Mouse (Mus musculus): Measurements from ENCODE around the gene Pou2f3. TPM values are rescaled to one million over a fixed set of nuclear protein-coding genes. Genes with fewer than 3 reads are reported as not detected.

Pou2f3 gene
- total RNA-seq, 2 experiments from 2014 or later = not detected

GRCm38 (mm10) chr9:43233044-43233443 is 22.9 kb upstream of the Pou2f3 start:
- ATAC-seq (replicated peaks; ENCODE audit: low FRiP score, low TSS enrichment, poor library complexity, severe bottlenecking) = no peak

GRCm38 (mm10) chr9:43232286-43232685 is 22.1 kb upstream of the Pou2f3 start:
- ATAC-seq (replicated peaks; ENCODE audit: low FRiP score, low TSS enrichment, poor library complexity, severe bottlenecking) = no peak

GRCm38 (mm10) chr9:43231805-43232204 is 21.6 kb upstream of the Pou2f3 start:
- ATAC-seq (replicated peaks; ENCODE audit: low FRiP score, low TSS enrichment, poor library complexity, severe bottlenecking) = no peak

GRCm38 (mm10) chr9:43230886-43231285 is 20.7 kb upstream of the Pou2f3 start:
- no peak for ATAC-seq (replicated peaks; ENCODE audit: low FRiP score, low TSS enrichment, poor library complexity, severe bottlenecking)

GRCm38 (mm10) chr9:43229962-43230361 is 19.8 kb upstream of the Pou2f3 start:
- no peak for ATAC-seq (replicated peaks; ENCODE audit: low FRiP score, low TSS enrichment, poor library complexity, severe bottlenecking)

- ATAC-seq (replicated peaks; ENCODE audit: low FRiP score, low TSS enrichment, poor library complexity, severe bottlenecking) = no peak
Observed at GRCm38 (mm10) chr9:43229398-43229895, 19.3 kb upstream of the Pou2f3 start.

GRCm38 (mm10) chr9:43228745-43229144 is 18.6 kb upstream of the Pou2f3 start:
- ATAC-seq (replicated peaks; ENCODE audit: low FRiP score, low TSS enrichment, poor library complexity, severe bottlenecking) = no peak

- no peak for ATAC-seq (replicated peaks; ENCODE audit: low FRiP score, low TSS enrichment, poor library complexity, severe bottlenecking)
Observed at GRCm38 (mm10) chr9:43227626-43228025, 17.5 kb upstream of the Pou2f3 start.

- no peak for ATAC-seq (replicated peaks; ENCODE audit: low FRiP score, low TSS enrichment, poor library complexity, severe bottlenecking)
Observed at GRCm38 (mm10) chr9:43226573-43227160, 16.5 kb upstream of the Pou2f3 start.

- no peak for ATAC-seq (replicated peaks; ENCODE audit: low FRiP score, low TSS enrichment, poor library complexity, severe bottlenecking)
Observed at GRCm38 (mm10) chr9:43225481-43225880, 15.3 kb upstream of the Pou2f3 start.

- peak; percentile 51 for ATAC-seq (replicated peaks; ENCODE audit: low FRiP score, low TSS enrichment, poor library complexity, severe bottlenecking)
Observed at GRCm38 (mm10) chr9:43224771-43225355, 14.7 kb upstream of the Pou2f3 start.

- no peak for ATAC-seq (replicated peaks; ENCODE audit: low FRiP score, low TSS enrichment, poor library complexity, severe bottlenecking)
Observed at GRCm38 (mm10) chr9:43222429-43222715, 12.2 kb upstream of the Pou2f3 start.

GRCm38 (mm10) chr9:43221643-43222428 is 11.7 kb upstream of the Pou2f3 start:
- ATAC-seq (replicated peaks; ENCODE audit: low FRiP score, low TSS enrichment, poor library complexity, severe bottlenecking) = peak; percentile 43; the same call in 1 of the 2 replicates

- no peak for ATAC-seq (replicated peaks; ENCODE audit: low FRiP score, low TSS enrichment, poor library complexity, severe bottlenecking)
Observed at GRCm38 (mm10) chr9:43210771-43211450, 742 bp upstream of the Pou2f3 start.

- ATAC-seq (replicated peaks; ENCODE audit: low FRiP score, low TSS enrichment, poor library complexity, severe bottlenecking) = no peak
Observed at GRCm38 (mm10) chr9:43206022-43206390, 4.2 kb downstream of the Pou2f3 start.

- ATAC-seq (replicated peaks; ENCODE audit: low FRiP score, low TSS enrichment, poor library complexity, severe bottlenecking) = no peak
Observed at GRCm38 (mm10) chr9:43205343-43206021, 4.7 kb downstream of the Pou2f3 start.

- peak; percentile 87 for ATAC-seq (replicated peaks; ENCODE audit: low FRiP score, low TSS enrichment, poor library complexity, severe bottlenecking)
Observed at GRCm38 (mm10) chr9:43200212-43200611, 10.0 kb downstream of the Pou2f3 start.

- no peak for ATAC-seq (replicated peaks; ENCODE audit: low FRiP score, low TSS enrichment, poor library complexity, severe bottlenecking)
Observed at GRCm38 (mm10) chr9:43194001-43194400, 16.2 kb downstream of the Pou2f3 start.

GRCm38 (mm10) chr9:43191561-43191960 is 18.6 kb downstream of the Pou2f3 start:
- no peak for ATAC-seq (replicated peaks; ENCODE audit: low FRiP score, low TSS enrichment, poor library complexity, severe bottlenecking)

GRCm38 (mm10) chr9:43189021-43189356 is 21.2 kb downstream of the Pou2f3 start:
- ATAC-seq (replicated peaks; ENCODE audit: low FRiP score, low TSS enrichment, poor library complexity, severe bottlenecking) = no peak

Measured in megakaryocyte-erythroid progenitor cell, adult 5-6 weeks (primary cell).